Mouse (Mus musculus): ENCODE data around the gene Vmn1r217. TPM values are rescaled to one million over a fixed set of nuclear protein-coding genes. Genes with fewer than 3 reads are reported as not detected.

The Vmn1r217 gene
- polyA plus RNA-seq, 1 experiment from 2014 or later = not detected

GRCm38 (mm10) chr13:23067725-23068124, 50.3 kb downstream of the Vmn1r217 start, which contains the start of gene Vmn1r215:
TSS of gene Vmn1r215 (plus strand) at chr13:23068025.
- Histone ChIP-seq H3K36me3 (ENCODE audit: control insufficient read depth, insufficient read depth, low read length) (no peaks in the 10 kb centered on the region), H3K27ac (ENCODE audit: low read length) (no peak within 1 kb of the TSS), H3K27me3 (ENCODE audit: control insufficient read depth, insufficient read depth, low read depth, low read length) (no peaks in the 10 kb centered on the region), H3K9ac (ENCODE audit: low read length) (no peak within 1 kb of the TSS), H3K4me2 (ENCODE audit: low read depth, low read length) (no peak within 1 kb of the TSS), H3K4me3 (ENCODE audit: low read length) (no peak within 1 kb of the TSS), H3K9me3 (ENCODE audit: control insufficient read depth, low read length) (no peaks in the 10 kb centered on the region), H3K4me1 (replicated peaks; ENCODE audit: control insufficient read depth, insufficient read depth, low read length) (no peaks in the 10 kb centered on the region)
- 54% methylated on average over 1 of the region's 1 CpGs for WGBS
- ATAC-seq (ENCODE audit: low read depth) = no peak

DNA sequence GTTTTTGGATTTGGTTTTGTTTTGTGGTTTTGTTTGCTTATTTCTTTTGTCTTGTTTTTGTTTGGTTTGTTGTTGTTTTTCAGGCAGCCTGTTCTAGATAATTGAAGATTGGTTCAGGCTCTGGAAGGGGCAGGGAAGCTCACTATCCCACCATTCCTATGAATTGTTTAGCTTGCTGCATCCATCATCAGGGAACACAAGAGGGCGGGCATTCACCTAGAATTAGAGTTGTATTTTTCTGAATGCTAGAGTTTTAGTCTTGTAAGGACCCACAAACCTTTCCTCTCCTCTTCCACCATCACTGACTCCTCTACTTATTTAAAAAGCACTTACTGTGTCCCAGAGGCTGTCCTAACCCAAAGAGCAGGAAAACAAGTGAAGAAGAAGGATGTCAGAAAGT, 60.2 kb downstream of the Vmn1r217 start:
- 23% methylated on average over 1 of the region's 1 CpGs for WGBS
- Histone ChIP-seq H3K9me3 (ENCODE audit: control insufficient read depth, low read length) (no peaks in the 10 kb centered on the region), H3K4me1 (replicated peaks; ENCODE audit: control insufficient read depth, insufficient read depth, low read length) (no peaks in the 10 kb centered on the region), H3K4me3 (ENCODE audit: low read length) (no peak overlapping the region), H3K9ac (ENCODE audit: low read length) (no peak overlapping the region), H3K4me2 (ENCODE audit: low read depth, low read length) (no peak overlapping the region), H3K36me3 (ENCODE audit: control insufficient read depth, insufficient read depth, low read length) (no peaks in the 10 kb centered on the region), H3K27ac (ENCODE audit: low read length) (no peak overlapping the region), H3K27me3 (ENCODE audit: control insufficient read depth, insufficient read depth, low read depth, low read length) (no peaks in the 10 kb centered on the region)
- no peak for ATAC-seq (ENCODE audit: low read depth)

Other genes with a start within 250 kb of the Vmn1r217 start
- not detected in 2 replicates for gene Vmn1r212, start 234.0 kb downstream of the Vmn1r217 start, polyA plus RNA-seq (2015; fragmentation: Nextera tagmentation; extraction: Ambion mirVana)
- not detected in 2 replicates for gene Vmn1r213, start 110.6 kb downstream of the Vmn1r217 start, polyA plus RNA-seq (2015; fragmentation: Nextera tagmentation; extraction: Ambion mirVana)
- gene Vmn1r214, start 87.8 kb downstream of the Vmn1r217 start, polyA plus RNA-seq (2015; fragmentation: Nextera tagmentation; extraction: Ambion mirVana) = not detected in 2 replicates
- gene Vmn1r215, start 50.2 kb downstream of the Vmn1r217 start, polyA plus RNA-seq (2015; fragmentation: Nextera tagmentation; extraction: Ambion mirVana) = not detected in 2 replicates
- gene Vmn1r218, start 14.9 kb upstream of the Vmn1r217 start, polyA plus RNA-seq (2015; fragmentation: Nextera tagmentation; extraction: Ambion mirVana) = not detected in 2 replicates
- gene Vmn1r219, start 41.1 kb upstream of the Vmn1r217 start, polyA plus RNA-seq (2015; fragmentation: Nextera tagmentation; extraction: Ambion mirVana) = not detected in 2 replicates
- gene Vmn1r220, start 69.7 kb upstream of the Vmn1r217 start, polyA plus RNA-seq (2015; fragmentation: Nextera tagmentation; extraction: Ambion mirVana) = not detected in 2 replicates
- not detected in 2 replicates for gene Vmn1r221, start 95.9 kb upstream of the Vmn1r217 start, polyA plus RNA-seq (2015; fragmentation: Nextera tagmentation; extraction: Ambion mirVana)
- gene Vmn1r222, start 117.7 kb upstream of the Vmn1r217 start, polyA plus RNA-seq (2015; fragmentation: Nextera tagmentation; extraction: Ambion mirVana) = not detected in 2 replicates
- not detected in 2 replicates for gene Vmn1r223, start 128.9 kb upstream of the Vmn1r217 start, polyA plus RNA-seq (2015; fragmentation: Nextera tagmentation; extraction: Ambion mirVana)

Data from lung, embryonic 16.5 days (tissue).